Mouse (Mus musculus): Measurements from ENCODE around the gene Med6.

- no peak for TF ChIP-seq EP300 (IDR thresholded peaks at IDR 0.05)
- TF ChIP-seq CTCF (IDR thresholded peaks at IDR 0.05) = no peak
These were observed 47.6 kb downstream of the Med6 start for GRCm38 (mm10) chr12:81547163-81547562.

Measured in lung, postnatal 0 days (tissue).